Mouse (Mus musculus) ES-E14 (cell line): ENCODE results near the gene Slc25a1.

ENCODE experiments used
- ZC3H11A ChIP-seq: IDR thresholded peaks from 2 replicates; pipeline ENCODE4 v1.6.1; 2012; ENCODE audit warnings: low read depth, mild to moderate bottlenecking, inconsistent platforms, low read length, borderline replicate concordance
- ZNF384 ChIP-seq: IDR thresholded peaks from 2 replicates; pipeline ENCODE4 v1.6.1; 2012; ENCODE audit warnings: low read depth, low read length, inconsistent platforms

- TF ChIP-seq ZC3H11A = no peak
- no peak for TF ChIP-seq ZNF384
These were observed 647 bp upstream of the Slc25a1 start for GRCm38 (mm10) chr16:17928627-17929104.
